Mouse (Mus musculus) lung, postnatal 10 days (tissue): ENCODE data around the gene Farsa.
"Not testable (repeated sequence)": the region's sequence is repeated elsewhere in the genome, so short reads cannot be mapped to it uniquely, and the experiment has no call there.

Experiments
- DNase-seq: peaks from one replicate; pipeline ENCODE4 v3.0.0; 2021

The Farsa gene

DNA sequence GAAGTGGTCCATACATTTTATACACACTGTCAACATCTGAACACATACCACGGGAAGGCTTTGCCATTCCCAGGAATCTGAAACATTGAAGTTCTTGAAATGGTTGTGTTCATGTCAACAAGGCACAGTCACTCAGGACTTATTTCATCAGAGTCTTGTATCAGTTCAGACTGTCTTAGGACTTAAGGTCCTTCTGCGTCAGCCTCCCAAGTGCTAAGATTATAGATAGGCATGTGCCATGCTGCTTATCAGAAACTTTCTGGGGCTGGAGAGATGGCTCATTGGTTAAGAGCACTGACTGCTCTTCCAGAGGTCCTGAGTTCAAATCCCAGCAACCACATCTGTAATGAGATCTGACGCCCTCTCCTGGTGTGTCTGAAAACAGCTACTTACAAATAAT, 17.6 kb downstream of the Farsa start:
- DNase-seq, result no peak

DNA sequence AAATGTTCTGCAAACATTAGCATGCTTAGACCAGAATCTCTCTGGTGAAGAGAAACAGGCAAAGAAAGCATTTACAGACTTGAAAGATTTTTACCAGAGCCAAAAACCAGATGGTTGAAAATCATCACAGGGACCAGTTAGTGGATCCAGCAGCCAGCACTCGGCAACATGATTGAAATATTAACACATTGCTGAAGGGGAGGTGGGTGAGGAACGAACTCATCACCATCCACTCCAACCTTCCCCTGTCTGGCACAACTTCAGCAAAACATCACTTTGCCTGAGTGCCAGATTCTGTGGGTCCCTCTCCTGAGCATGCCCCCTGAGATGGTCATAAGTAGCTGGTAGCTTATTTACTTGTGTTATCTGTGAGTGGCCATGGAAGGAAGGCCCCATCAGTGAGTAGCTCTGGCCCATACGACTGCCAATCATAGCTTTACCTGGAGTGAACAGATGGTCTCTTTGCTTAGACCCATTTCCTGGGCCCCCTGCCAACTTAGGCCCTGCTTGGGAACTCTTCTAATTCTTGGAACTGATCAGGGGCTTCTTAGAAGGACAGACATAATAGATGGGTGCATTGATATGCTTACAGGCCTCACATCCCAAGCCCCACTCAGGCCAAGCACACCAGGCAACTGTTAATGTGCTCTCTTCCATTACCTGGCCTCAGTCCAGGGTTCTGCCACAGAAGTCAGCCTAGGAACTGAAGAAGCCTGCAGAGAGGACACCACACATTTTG, 20.7 kb downstream of the Farsa start:
- DNase-seq, result no peak

GRCm38 (mm10) chr8:84878915-84879314, 22.1 kb downstream of the Farsa start:
- DNase-seq, result no peak

- no peak for DNase-seq
Observed at GRCm38 (mm10) chr8:84884728-84885127, 27.9 kb downstream of the Farsa start.

- no peak for DNase-seq
Observed at GRCm38 (mm10) chr8:84888280-84888679, 31.5 kb downstream of the Farsa start.

- DNase-seq, result no peak
Observed at GRCm38 (mm10) chr8:84889141-84889540, 32.4 kb downstream of the Farsa start.

- peak; percentile 23 for DNase-seq
Observed at GRCm38 (mm10) chr8:84892993-84893708, 36.4 kb downstream of the Farsa start.

DNA sequence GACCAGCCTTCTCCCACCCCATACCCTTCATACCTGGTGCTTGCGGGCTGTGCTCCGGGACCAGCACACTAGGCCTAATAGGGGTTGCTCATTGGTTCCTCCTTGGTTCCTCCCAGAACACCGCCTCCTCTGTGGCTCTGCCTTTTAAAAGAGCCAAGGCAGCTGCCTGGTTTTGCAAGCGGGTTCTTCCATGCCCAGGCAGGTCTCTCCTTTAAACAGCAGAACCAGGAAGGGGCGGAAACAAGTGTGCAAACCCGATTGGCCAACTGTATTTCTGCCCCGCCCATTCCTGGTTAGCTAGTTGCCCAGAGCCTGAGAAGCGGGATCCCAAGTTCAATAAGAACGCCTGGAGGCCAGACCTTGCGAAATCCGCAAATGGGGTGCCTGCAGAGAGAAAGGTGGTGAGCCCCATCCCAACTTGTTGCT, 36.9 kb downstream of the Farsa start, which contains the start of gene Gcdh:
Gene Gcdh (minus strand): TSS at position 213 of the 426 bp plus-strand sequence.
- peak; percentile 97 for DNase-seq

- no peak for DNase-seq
Observed at GRCm38 (mm10) chr8:84895963-84896362, 39.2 kb downstream of the Farsa start.

DNA sequence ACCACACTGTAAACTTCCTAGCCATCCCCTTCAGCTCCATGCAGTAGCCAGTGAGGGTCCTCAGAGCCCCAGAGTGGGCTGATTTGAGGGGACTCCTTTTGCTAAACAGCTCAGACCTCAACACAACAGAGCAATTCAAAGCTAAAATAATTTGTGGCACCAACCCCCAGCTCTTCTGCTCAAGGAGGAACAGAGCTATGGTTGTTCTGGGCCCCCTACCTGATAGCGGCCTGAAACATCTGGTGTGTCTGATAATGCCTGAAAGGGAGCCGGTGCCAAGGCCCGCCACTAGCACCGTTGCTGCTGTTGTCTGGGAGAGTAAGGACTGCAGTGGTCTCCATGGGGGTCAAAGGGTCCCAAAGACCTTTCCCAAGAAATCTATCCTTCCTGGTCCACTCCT, 44.3 kb downstream of the Farsa start:
- no peak for DNase-seq

GRCm38 (mm10) chr8:84901752-84902151, 45.0 kb downstream of the Farsa start, which contains the start of gene Klf1:
Gene Klf1 (plus strand): TSS chr8:84901928.
- no peak for DNase-seq

DNA sequence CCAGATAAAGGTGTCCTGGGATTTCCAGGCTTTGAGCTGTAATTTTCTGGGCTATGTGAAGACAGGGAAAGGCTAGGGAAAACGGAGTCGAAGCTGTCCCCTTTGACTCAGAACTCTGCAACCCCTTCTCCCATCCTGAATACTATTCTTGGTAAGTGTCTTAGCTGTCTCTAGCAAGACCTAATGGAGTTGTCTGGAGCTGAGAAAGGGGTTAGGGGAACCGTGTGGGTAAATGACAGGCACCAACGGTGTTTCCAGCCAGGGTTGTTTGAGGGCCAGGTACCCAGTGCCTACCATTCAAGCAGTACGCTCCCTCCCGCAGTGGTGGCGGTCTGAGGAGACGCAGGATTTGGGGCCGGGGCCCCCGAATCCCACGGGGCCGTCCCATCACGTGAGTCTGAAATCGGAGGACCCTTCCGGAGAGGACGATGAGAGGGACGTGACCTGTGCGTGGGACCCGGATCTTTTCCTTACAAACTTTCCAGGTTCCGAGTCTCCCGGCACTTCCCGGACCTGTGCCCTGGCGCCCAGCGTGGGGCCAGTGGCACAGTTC, 45.7 kb downstream of the Farsa start:
- no peak for DNase-seq

- peak; percentile 95 for DNase-seq
Observed at GRCm38 (mm10) chr8:84902920-84903661, 46.3 kb downstream of the Farsa start.

DNA sequence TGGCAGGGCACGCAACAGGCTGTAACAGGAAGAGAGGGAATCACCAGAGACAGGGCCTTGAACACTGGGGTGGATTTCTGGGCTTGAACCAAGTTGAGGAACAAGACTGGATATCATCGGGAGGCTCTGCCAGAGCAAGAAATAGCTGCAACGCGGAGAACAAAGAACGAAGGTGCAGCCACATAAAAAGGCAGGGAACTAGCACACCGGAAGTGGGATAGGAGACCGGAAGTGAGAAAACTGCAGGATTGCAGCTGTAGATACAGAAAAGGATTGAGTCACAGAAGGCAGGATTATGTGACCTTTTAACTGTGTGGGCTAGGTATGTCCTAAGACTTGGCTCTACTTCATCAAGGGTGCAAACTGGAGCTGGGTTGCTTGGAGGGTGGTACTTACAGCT, 47.6 kb downstream of the Farsa start:
- DNase-seq, result no peak

- DNase-seq, result no peak
Observed at GRCm38 (mm10) chr8:84907037-84907436, 50.2 kb downstream of the Farsa start.

- DNase-seq, result no peak
Observed at GRCm38 (mm10) chr8:84907493-84907892, 50.7 kb downstream of the Farsa start.

DNA sequence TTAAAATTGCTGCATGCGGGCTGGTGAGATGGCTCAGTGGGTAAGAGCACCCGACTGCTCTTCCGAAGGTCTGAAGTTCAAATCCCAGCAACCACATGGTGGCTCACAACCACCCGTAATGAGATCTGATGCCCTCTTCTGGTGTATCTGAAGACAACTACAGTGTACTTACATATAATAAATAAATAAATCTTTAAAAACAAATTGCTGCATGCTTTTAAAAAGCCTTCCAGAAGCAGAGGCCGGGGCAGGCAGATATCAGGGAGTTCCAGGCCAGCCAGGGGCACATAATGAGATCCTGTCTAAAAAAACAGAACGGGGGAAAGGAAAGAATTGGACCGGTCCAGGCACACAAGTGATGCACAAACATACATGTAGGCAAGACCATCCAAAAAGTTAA, 51.2 kb downstream of the Farsa start:
- not testable (repeated sequence) for DNase-seq

- peak; percentile 99 for DNase-seq
Observed at GRCm38 (mm10) chr8:84908421-84909161, 51.8 kb downstream of the Farsa start, which contains the start of gene Dnase2a. Gene Dnase2a (plus strand): TSS chr8:84908560.

GRCm38 (mm10) chr8:84909162-84909767, 52.5 kb downstream of the Farsa start:
- DNase-seq, result no peak

GRCm38 (mm10) chr8:84909949-84910348, 53.2 kb downstream of the Farsa start:
- no peak for DNase-seq

- no peak for DNase-seq
Observed at GRCm38 (mm10) chr8:84910551-84910950, 53.8 kb downstream of the Farsa start.

GRCm38 (mm10) chr8:84911854-84912253, 55.1 kb downstream of the Farsa start:
- DNase-seq, result no peak
